Mouse (Mus musculus) embryo, embryonic 10 days (tissue): ENCODE measurements at regions not wholly inside any gene's neighbourhood (a gene's known extent, or its start where the extent isn't known, plus 50 kb on each side); places are given as distances from the start of the nearest gene placed in this dataset.

Experiments used
- DNase-seq: peaks from one replicate; pipeline ENCODE4 v3.0.0-alpha.2; 2015; ENCODE audit warnings: low spot score

- peak; percentile 26 for DNase-seq
Measured at GRCm38 (mm10) chr14:25123541-25124337, 335.2 kb upstream of the Zmiz1 start.

GRCm38 (mm10) chr14:25126544-25126943, 332.4 kb upstream of the Zmiz1 start:
- peak; percentile 37 for DNase-seq

GRCm38 (mm10) chr14:25127544-25128159, 331.3 kb upstream of the Zmiz1 start:
- DNase-seq, result no peak

GRCm38 (mm10) chr14:25128160-25128547, 330.8 kb upstream of the Zmiz1 start:
- DNase-seq, result no peak

- no peak for DNase-seq
Measured at GRCm38 (mm10) chr14:25135371-25135770, 323.6 kb upstream of the Zmiz1 start.

GRCm38 (mm10) chr14:25137312-25137711, 321.7 kb upstream of the Zmiz1 start:
- no peak for DNase-seq

GRCm38 (mm10) chr14:25138485-25138884, 320.5 kb upstream of the Zmiz1 start:
- DNase-seq, result no peak

GRCm38 (mm10) chr14:25141933-25142332, 317.1 kb upstream of the Zmiz1 start:
- peak; percentile 55 for DNase-seq

- DNase-seq, result no peak
Measured at GRCm38 (mm10) chr14:25143051-25143450, 315.9 kb upstream of the Zmiz1 start.

- no peak for DNase-seq
Measured at GRCm38 (mm10) chr14:25147731-25148130, 311.3 kb upstream of the Zmiz1 start.

- no peak for DNase-seq
Measured at GRCm38 (mm10) chr14:25150968-25151367, 308.0 kb upstream of the Zmiz1 start.

GRCm38 (mm10) chr14:25151485-25151884, 307.5 kb upstream of the Zmiz1 start:
- DNase-seq, result no peak

GRCm38 (mm10) chr14:25153573-25153972, 305.4 kb upstream of the Zmiz1 start:
- no peak for DNase-seq

- no peak for DNase-seq
Measured at GRCm38 (mm10) chr14:25154180-25154579, 304.8 kb upstream of the Zmiz1 start.

- no peak for DNase-seq
Measured at GRCm38 (mm10) chr14:25155008-25155783, 303.8 kb upstream of the Zmiz1 start.

- no peak for DNase-seq
Measured at GRCm38 (mm10) chr14:25156171-25156570, 302.8 kb upstream of the Zmiz1 start.

- DNase-seq, result no peak
Measured at GRCm38 (mm10) chr14:25161684-25162321, 297.2 kb upstream of the Zmiz1 start.

GRCm38 (mm10) chr14:25166217-25166616, 292.8 kb upstream of the Zmiz1 start:
- no peak for DNase-seq

GRCm38 (mm10) chr14:25167604-25168003, 291.4 kb upstream of the Zmiz1 start:
- DNase-seq, result no peak

GRCm38 (mm10) chr14:25168310-25168709, 290.7 kb upstream of the Zmiz1 start:
- no peak for DNase-seq

- no peak for DNase-seq
Measured at GRCm38 (mm10) chr14:25173281-25173680, 285.7 kb upstream of the Zmiz1 start.

- no peak for DNase-seq
Measured at GRCm38 (mm10) chr14:25173873-25174272, 285.1 kb upstream of the Zmiz1 start.
